In the genomic region with DNA sequence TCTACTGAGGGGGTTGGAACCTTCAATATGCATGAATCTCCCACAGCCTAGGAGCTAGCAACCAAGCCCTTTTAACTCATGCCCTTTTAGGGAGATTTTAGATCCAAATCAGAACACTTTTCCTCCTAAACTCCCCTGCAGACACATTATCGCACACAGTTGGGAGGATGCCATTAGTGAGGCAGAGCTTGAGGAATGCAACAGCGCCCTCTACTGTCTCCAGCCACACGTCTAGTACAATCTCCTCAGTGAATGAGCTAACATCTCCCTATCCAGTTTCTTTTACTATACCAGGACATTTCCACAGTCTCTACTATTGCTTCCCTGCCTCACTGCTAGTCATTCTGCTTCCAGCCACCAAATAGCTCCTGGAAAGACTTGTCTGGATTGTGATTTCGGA, we compare ENCODE assay signal across 10 mouse cellular contexts. TPM values are rescaled to one million over a fixed set of nuclear protein-coding genes. Genes with fewer than 3 reads are reported as not detected.
DNase-seq lines count a peak whose midpoint lies in the region; ATAC-seq lines count a peak whose summit lies in the region.
"Had no signal": no experiment of that assay in that cellular context is flagged by ENCODE, and none has a peak within 500 bp of the region (broad histone marks: within the 10 kb centered on the region; RNA-seq: fewer than 3 reads in every experiment).

No protein-coding gene starts in this region.

- H3K27ac ChIP-seq in heart, embryonic 10.5 days = no peak overlapping the region
- H3K27ac ChIP-seq in lung, embryonic 16.5 days (ENCODE audit: low read length) = no peak overlapping the region
- H3K27ac ChIP-seq: embryonic facial prominence, embryonic 15.5 days; neural tube, embryonic 13.5 days had no signal

- WGBS in heart, embryonic 10.5 days = 15% methylated on average over 4 of the region's 4 CpGs
- WGBS in lung, embryonic 16.5 days = 17% methylated on average over 4 of the region's 4 CpGs

- no peaks in the 10 kb centered on the region for H3K4me1 ChIP-seq in heart, embryonic 10.5 days
- no peaks in the 10 kb centered on the region for H3K4me1 ChIP-seq in lung, embryonic 16.5 days (replicated peaks; ENCODE audit: control insufficient read depth, insufficient read depth, low read length)
- H3K4me1 ChIP-seq: embryonic facial prominence, embryonic 15.5 days; neural tube, embryonic 13.5 days had no signal

- no peaks in the 10 kb centered on the region for H3K27me3 ChIP-seq in heart, embryonic 10.5 days (ENCODE audit: insufficient read depth, poor library complexity, severe bottlenecking)
- H3K27me3 ChIP-seq in lung, embryonic 16.5 days (ENCODE audit: control insufficient read depth, insufficient read depth, low read depth, low read length) = no peaks in the 10 kb centered on the region
- H3K27me3 ChIP-seq: embryonic facial prominence, embryonic 15.5 days had no signal

- no peak overlapping the region for H3K4me3 ChIP-seq in heart, embryonic 10.5 days
- H3K4me3 ChIP-seq in lung, embryonic 16.5 days (ENCODE audit: low read length) = no peak overlapping the region
- H3K4me3 ChIP-seq: embryonic facial prominence, embryonic 15.5 days; neural tube, embryonic 13.5 days had no signal

- H3K9ac ChIP-seq in lung, embryonic 16.5 days (ENCODE audit: low read length) = no peak overlapping the region
- H3K9ac ChIP-seq: embryonic facial prominence, embryonic 15.5 days; neural tube, embryonic 13.5 days had no signal

- peak; percentile 51; the same call in 1 of the 2 replicates for ATAC-seq in lung, embryonic 16.5 days (ENCODE audit: low read depth)

- H3K9me3 ChIP-seq in heart, embryonic 10.5 days = no peaks in the 10 kb centered on the region
- no peaks in the 10 kb centered on the region for H3K9me3 ChIP-seq in lung, embryonic 16.5 days (ENCODE audit: control insufficient read depth, low read length)
- H3K9me3 ChIP-seq: embryonic facial prominence, embryonic 15.5 days; neural tube, embryonic 13.5 days had no signal

- no peak overlapping the region for H3K4me2 ChIP-seq in lung, embryonic 16.5 days (ENCODE audit: low read depth, low read length)
- H3K4me2 ChIP-seq: embryonic facial prominence, embryonic 15.5 days; neural tube, embryonic 13.5 days had no signal

- H3K36me3 ChIP-seq in heart, embryonic 10.5 days = no peaks in the 10 kb centered on the region
- no peaks in the 10 kb centered on the region for H3K36me3 ChIP-seq in lung, embryonic 16.5 days (ENCODE audit: control insufficient read depth, insufficient read depth, low read length)
- H3K36me3 ChIP-seq: embryonic facial prominence, embryonic 15.5 days; neural tube, embryonic 13.5 days had no signal

- DNase-seq in A20 (ENCODE audit: low read depth, low spot score) = peak; percentile 33
- DNase-seq in adrenal gland, adult (ENCODE audit: inconsistent age in 2 of 2, low spot score in 1 of 2) = peak; percentile 49 to 83
- peak; percentile 84 for DNase-seq in embryo, embryonic 11 days
- peak; percentile 76 for DNase-seq in heart, embryonic 10.5 days (ENCODE audit: low spot score)
- DNase-seq in layer of hippocampus, adult 11-12 months (ENCODE audit: low spot score) = peak; percentile 68
- DNase-seq in right cerebral cortex, adult 18-20 months = peak; percentile 58
- DNase-seq in c-Kit-positive CD71-positive TER-119-positive erythroid progenitor cells, embryonic 14.5 days (ENCODE audit: low spot score) = no peak

RNA-seq across cellular contexts. Expression of gene 1700080O16Rik, which starts 59.3 kb away (rescaled TPM):
- not detected in 2 replicates for polyA plus RNA-seq in heart, embryonic 10.5 days (2016; fragmentation: Nextera tagmentation; extraction: Ambion mirVana)
- polyA plus RNA-seq in lung, embryonic 16.5 days (2015; fragmentation: Nextera tagmentation; extraction: Ambion mirVana) = not detected in 2 replicates
- polyA plus RNA-seq: embryonic facial prominence, embryonic 15.5 days; neural tube, embryonic 13.5 days had no signal
